Mouse (Mus musculus) ES-E14 (cell line): ENCODE data around the gene 2900011O08Rik. TPM values are rescaled to one million over a fixed set of nuclear protein-coding genes. Genes with fewer than 3 reads are reported as not detected.

Experiments
- DNase-seq: peaks from one replicate; pipeline ENCODE4 v3.0.0-alpha.2; 2013; ENCODE audit warnings: low read depth, low spot score
- H3K27ac ChIP-seq: 2 replicates; pipeline ENCODE4 v1.5.1; 2012; ENCODE audit warnings: low read depth, mild to moderate bottlenecking, low read length, moderate library complexity, mixed read lengths; ENCODE audit not compliant: poor library complexity, insufficient read depth, severe bottlenecking
- H3K36me3 ChIP-seq: 2 replicates; pipeline ENCODE4 v1.6.1; 2012; ENCODE audit warnings: mild to moderate bottlenecking, low read length, moderate library complexity, mixed read lengths; ENCODE audit not compliant: control insufficient read depth, poor library complexity, insufficient read depth, severe bottlenecking
- H3K4me1 ChIP-seq, 2 experiments: fragments of 150-350 bp in 1 of 2; sonication (generic) in 1 of 2; 2 replicates each; pipeline ENCODE4 v1.6.1; 2012; ENCODE audit warnings: low read length in 2 of 2, mild to moderate bottlenecking in 1 of 2, mixed read lengths in 1 of 2; ENCODE audit not compliant: control insufficient read depth in 2 of 2, insufficient read depth in 2 of 2, poor library complexity in 1 of 2
- H3K4me3 ChIP-seq, 2 experiments: fragments of 150-350 bp in 1 of 2; sonication (generic) in 1 of 2; 2 replicates each; pipeline ENCODE4 v1.5.1; 2012; ENCODE audit warnings: low read length in 2 of 2, low read depth in 1 of 2, mild to moderate bottlenecking in 1 of 2, mixed read lengths in 1 of 2; ENCODE audit not compliant: insufficient read depth in 1 of 2, poor library complexity in 1 of 2, severe bottlenecking in 1 of 2
- H3K9ac ChIP-seq: 2 replicates; pipeline ENCODE4 v1.6.1; 2012; ENCODE audit warnings: low read depth, mild to moderate bottlenecking, low read length, mixed read lengths; ENCODE audit not compliant: poor library complexity, insufficient read depth, severe bottlenecking
- H3K9me3 ChIP-seq: fragments of 150-350 bp; sonication (generic); 2 replicates; pipeline ENCODE4 v1.6.1; 2012; ENCODE audit warnings: low read depth, mild to moderate bottlenecking, low read length; ENCODE audit not compliant: control insufficient read depth, insufficient read depth
- CHD2 ChIP-seq: IDR thresholded peaks from 2 replicates; pipeline ENCODE4 v1.6.1; 2014; ENCODE audit warnings: mild to moderate bottlenecking, low read depth, low read length, inconsistent platforms
- HCFC1 ChIP-seq: IDR thresholded peaks from 2 replicates; pipeline ENCODE4 v1.6.1; 2012; ENCODE audit warnings: low read length, inconsistent platforms, borderline replicate concordance; ENCODE audit not compliant: insufficient read depth
- MAFK ChIP-seq: IDR thresholded peaks from 2 replicates; pipeline ENCODE4 v1.6.1; 2014; ENCODE audit warnings: mild to moderate bottlenecking, low read depth, low read length, inconsistent platforms; ENCODE audit not compliant: insufficient read depth
- ZC3H11A ChIP-seq: IDR thresholded peaks from 2 replicates; pipeline ENCODE4 v1.6.1; 2012; ENCODE audit warnings: low read depth, mild to moderate bottlenecking, inconsistent platforms, low read length, borderline replicate concordance
- ZNF384 ChIP-seq: IDR thresholded peaks from 2 replicates; pipeline ENCODE4 v1.6.1; 2012; ENCODE audit warnings: low read depth, low read length, inconsistent platforms
- in situ Hi-C, 2 experiments: fragments of 600-800 bp; cut with MboI; formaldehyde crosslinking; loops; one replicate each; pipeline ENCODE4 v1.15.1; 2025; ENCODE audit warnings: low sequenced_read_pairs in 2 of 2, inconsistent platforms in 1 of 2; ENCODE audit not compliant: unreplicated experiment in 2 of 2
- total RNA-seq: library from RNA; depleted of rRNA; stranded (reverse); fragments of 300-350 nt; gene quantifications from 2 replicates; pipeline ENCODE4 v1.2.3, GENCODE M21; 2012

The 2900011O08Rik gene
- total RNA-seq, 1 experiment: 19.1 TPM

- DNase-seq: no peak
- TF ChIP-seq ZC3H11A (no peak), CHD2 (no peak), ZNF384 (no peak), MAFK (no peak), HCFC1 (no peak)
- in situ Hi-C loops: no loop called here
These were observed 41.7 kb upstream of the 2900011O08Rik start for GRCm38 (mm10) chr16:13944752-13945151.

DNA sequence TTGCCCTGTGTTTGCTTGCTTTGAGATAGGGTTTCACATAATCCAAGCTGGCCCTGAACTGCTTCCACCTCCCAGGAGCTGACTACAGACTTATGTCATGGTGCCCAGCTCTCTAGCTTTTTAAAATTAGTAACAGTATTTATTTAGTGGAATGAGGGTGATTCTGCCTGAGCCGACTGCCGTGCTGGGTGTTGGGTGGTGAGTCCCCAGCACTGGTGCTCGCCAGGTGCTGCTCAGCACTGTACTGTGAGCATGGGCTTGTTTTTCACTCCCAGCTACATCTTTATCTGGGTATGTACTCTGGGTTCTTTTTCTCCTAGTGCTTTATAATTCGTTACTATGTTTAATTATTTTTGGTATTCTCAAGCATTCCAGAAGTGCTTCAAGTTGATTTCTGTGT is 41.3 kb upstream of the 2900011O08Rik start:
- H3K36me3 ChIP-seq: peaks cover 5% of the 10 kb centered on the region; the same call in 1 of the 2 replicates
- in situ Hi-C loops: no loop called here
- peaks cover 2% of the 10 kb centered on the region; the same call in 1 of the 2 replicates for H3K9me3 ChIP-seq
- H3K4me1 ChIP-seq: peaks cover 0 to 2% of the 10 kb centered on the region in 2 experiments; a peak in 1 of 4 replicates
- TF ChIP-seq MAFK (no peak), CHD2 (no peak), HCFC1 (no peak), ZC3H11A (no peak), ZNF384 (no peak)
- no peak overlapping the region for H3K27ac ChIP-seq
- H3K9ac ChIP-seq: no peak overlapping the region
- DNase-seq: no peak
- no peak overlapping the region for H3K4me3 ChIP-seq

More at GRCm38 (mm10) chr16:13944752-13945151, 41.7 kb upstream of the 2900011O08Rik start:
- Histone ChIP-seq H3K9ac (no peak overlapping the region), H3K4me3 (no peak overlapping the region), H3K36me3 (peaks cover 5% of the 10 kb centered on the region; the same call in 1 of the 2 replicates), H3K9me3 (peaks cover 2% of the 10 kb centered on the region; the same call in 1 of the 2 replicates), H3K4me1 (peaks cover 0 to 2% of the 10 kb centered on the region in 2 experiments; a peak in 1 of 4 replicates), H3K27ac (no peak overlapping the region)

- no peak for DNase-seq
- no peak overlapping the region for H3K4me3 ChIP-seq
- in situ Hi-C loops: no loop called here
- peaks cover 5% of the 10 kb centered on the region; the same call in 1 of the 2 replicates for H3K36me3 ChIP-seq
- TF ChIP-seq MAFK: no peak
- no peak for TF ChIP-seq ZNF384
- TF ChIP-seq ZC3H11A: no peak
- no peak for TF ChIP-seq HCFC1
- TF ChIP-seq CHD2: no peak
- H3K4me1 ChIP-seq: peaks cover 0 to 4% of the 10 kb centered on the region in 2 experiments; a peak in 2 of 4 replicates
- H3K9me3 ChIP-seq: peaks cover 2% of the 10 kb centered on the region; the same call in 1 of the 2 replicates
- H3K27ac ChIP-seq: no peak overlapping the region
- H3K9ac ChIP-seq: no peak overlapping the region
These were observed 40.1 kb upstream of the 2900011O08Rik start for GRCm38 (mm10) chr16:13946306-13946705.

- in situ Hi-C loops: no loop called here
These were observed 35.2 kb upstream of the 2900011O08Rik start for GRCm38 (mm10) chr16:13951245-13951644.

DNA sequence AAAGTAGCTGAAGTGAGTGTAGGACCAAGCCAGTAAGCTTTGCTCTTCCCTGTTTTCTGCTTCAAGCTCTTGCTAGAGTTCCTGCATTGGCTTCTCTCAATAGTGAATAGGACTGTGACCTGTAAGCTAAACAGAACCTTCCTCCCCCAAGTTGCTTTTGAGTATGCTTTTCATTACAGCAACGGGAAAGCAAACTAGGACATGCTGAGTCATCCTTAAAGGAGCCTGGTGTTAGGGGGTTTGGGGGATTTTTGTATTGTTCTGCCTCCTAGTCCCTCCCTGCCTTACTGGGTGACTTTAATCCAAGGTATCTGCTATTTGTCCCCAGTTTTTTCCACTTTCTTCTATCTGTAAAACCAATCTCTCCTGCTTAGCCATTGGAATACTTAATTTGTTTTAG is 24.4 kb upstream of the 2900011O08Rik start:
- DNase-seq: no peak
- H3K9ac ChIP-seq: no peak overlapping the region
- no peak overlapping the region for H3K4me3 ChIP-seq
- TF ChIP-seq MAFK: peak; percentile 78
- TF ChIP-seq ZNF384: no peak
- H3K4me1 ChIP-seq: peaks cover 10 to 13% of the 10 kb centered on the region in 2 experiments
- no peaks in the 10 kb centered on the region for H3K36me3 ChIP-seq
- H3K9me3 ChIP-seq: no peaks in the 10 kb centered on the region
- in situ Hi-C loops: no loop called here
- no peak overlapping the region for H3K27ac ChIP-seq

More at GRCm38 (mm10) chr16:13951245-13951644, 35.2 kb upstream of the 2900011O08Rik start:
- Histone ChIP-seq H3K4me1 (peaks cover 0 to 8% of the 10 kb centered on the region in 2 experiments; a peak in 2 of 4 replicates), H3K4me3 (no peak overlapping the region), H3K9ac (no peak overlapping the region), H3K27ac (peak overlapping the region; percentile 29; the same call in 1 of the 2 replicates), H3K36me3 (peaks cover 5% of the 10 kb centered on the region; the same call in 1 of the 2 replicates), H3K9me3 (peaks cover 2% of the 10 kb centered on the region; the same call in 1 of the 2 replicates)
- TF ChIP-seq HCFC1 (no peak), CHD2 (no peak), MAFK (no peak), ZC3H11A (no peak), ZNF384 (no peak)
- DNase-seq: no peak
